Mouse (Mus musculus) neutrophil, adult 5-6 weeks (primary cell): ENCODE measurements at regions not wholly inside any gene's neighbourhood (a gene's known extent, or its start where the extent isn't known, plus 50 kb on each side); places are given as distances from the start of the nearest gene placed in this dataset.

Experiments used
- ATAC-seq: fragments of 151-379, 151-347 bp; 2 replicates; pipeline ENCODE4 v1.8.0; 2017; ENCODE audit warnings: mild to moderate bottlenecking, moderate TSS enrichment; ENCODE audit not compliant: insufficient number of reproducible peaks, poor library complexity, low FRiP score, severe bottlenecking; ENCODE audit errors: extremely low read depth

GRCm38 (mm10) chr10:19412926-19413325, 56.6 kb downstream of the Olig3 start:
- ATAC-seq: no peak

GRCm38 (mm10) chr10:19413935-19414334, 57.6 kb downstream of the Olig3 start:
- ATAC-seq: no peak

GRCm38 (mm10) chr10:19414834-19415233, 58.5 kb downstream of the Olig3 start:
- no peak for ATAC-seq

GRCm38 (mm10) chr10:19424030-19424429, 67.7 kb downstream of the Olig3 start:
- no peak for ATAC-seq

- no peak for ATAC-seq
These were observed 68.6 kb downstream of the Olig3 start for GRCm38 (mm10) chr10:19424961-19425360.

GRCm38 (mm10) chr10:19426835-19427234, 70.5 kb downstream of the Olig3 start:
- ATAC-seq: no peak

- no peak for ATAC-seq
These were observed 76.2 kb downstream of the Olig3 start for GRCm38 (mm10) chr10:19432515-19432914.

- no peak for ATAC-seq
These were observed 78.3 kb downstream of the Olig3 start for GRCm38 (mm10) chr10:19434661-19435060.

- ATAC-seq: no peak
These were observed 85.5 kb downstream of the Olig3 start for GRCm38 (mm10) chr10:19441807-19442206.

- ATAC-seq: no peak
These were observed 87.2 kb downstream of the Olig3 start for GRCm38 (mm10) chr10:19443516-19443915.

- no peak for ATAC-seq
These were observed 92.7 kb downstream of the Olig3 start for GRCm38 (mm10) chr10:19448838-19449559.

- ATAC-seq: no peak
These were observed 102.7 kb downstream of the Olig3 start for GRCm38 (mm10) chr10:19459053-19459452.

- no peak for ATAC-seq
These were observed 103.4 kb downstream of the Olig3 start for GRCm38 (mm10) chr10:19459709-19460108.

- ATAC-seq: no peak
These were observed 103.8 kb downstream of the Olig3 start for GRCm38 (mm10) chr10:19460164-19460563.

GRCm38 (mm10) chr10:19463800-19464199, 107.5 kb downstream of the Olig3 start:
- no peak for ATAC-seq

GRCm38 (mm10) chr10:19464504-19464903, 108.2 kb downstream of the Olig3 start:
- ATAC-seq: no peak

- no peak for ATAC-seq
These were observed 115.2 kb downstream of the Olig3 start for GRCm38 (mm10) chr10:19471349-19472040.

GRCm38 (mm10) chr10:19472066-19472465, 115.7 kb downstream of the Olig3 start:
- no peak for ATAC-seq

- no peak for ATAC-seq
These were observed 116.7 kb downstream of the Olig3 start for GRCm38 (mm10) chr10:19472949-19473535.

GRCm38 (mm10) chr10:19485537-19486135, 106.1 kb upstream of the Ifngr1 start:
- no peak for ATAC-seq
